13 mouse cellular contexts compared by ENCODE assay signal in genomic region chr12:117657766-117658165, GRCm38 (mm10).
DNase-seq lines count a peak whose midpoint lies in the region; ATAC-seq and TF ChIP-seq lines count a peak whose summit lies in the region.
"Had no signal": no experiment of that assay in that cellular context is flagged by ENCODE, and none has a peak within 500 bp of the region (broad histone marks: within the 10 kb centered on the region; RNA-seq: fewer than 3 reads in every experiment).

No protein-coding gene starts in this region.

- intact Hi-C loops in heart, postnatal 25 days (cut with DNase I) = loop anchor here (5.0 kb wide), 2 partner anchors 40 to 65 kb away; no protein-coding TSS in a partner anchor

- H3K9ac ChIP-seq in forebrain, embryonic 16.5 days (replicated peaks; ENCODE audit: low read depth, low read length) = no peak overlapping the region
- H3K9ac ChIP-seq: midbrain, embryonic 13.5 days had no signal

- H3K27me3 ChIP-seq in forebrain, embryonic 16.5 days (replicated peaks; ENCODE audit: control insufficient read depth, insufficient read depth, low read length) = no peaks in the 10 kb centered on the region
- H3K27me3 ChIP-seq: midbrain, embryonic 13.5 days had no signal

- DNase-seq in layer of hippocampus, adult 2 months (ENCODE audit: low spot score in 2 of 2) = no peak
- DNase-seq in layer of hippocampus, postnatal 36 days = no peak
- peak; percentile 79 for DNase-seq in heart, adult 8-10 months (ENCODE audit: low spot score)
- peak; percentile 14 for DNase-seq in heart, postnatal 25 days (ENCODE audit: low spot score)
- DNase-seq in spleen, postnatal 4 days (ENCODE audit: low spot score in 2 of 2) = no peak
- DNase-seq: adrenal gland, postnatal 14 days; cerebellum, postnatal 36 days; gastrocnemius, postnatal 36 days had no signal

- H3K9me3 ChIP-seq in forebrain, embryonic 16.5 days (ENCODE audit: control insufficient read depth, low read length) = no peaks in the 10 kb centered on the region
- H3K9me3 ChIP-seq: midbrain, embryonic 13.5 days had no signal

- peak overlapping the region; percentile 40 for H3K4me3 ChIP-seq in layer of hippocampus, adult 2 months
- no peak overlapping the region for H3K4me3 ChIP-seq in cortical plate, adult 2 months (ENCODE audit: insufficient read depth, low read length)
- no peak overlapping the region for H3K4me3 ChIP-seq in forebrain, embryonic 16.5 days (replicated peaks; ENCODE audit: low read length)
- H3K4me3 ChIP-seq: midbrain, embryonic 13.5 days had no signal

- TF ChIP-seq CTCF in layer of hippocampus, adult 2 months (conservative IDR thresholded peaks at IDR 0.05) = no peak
- no peak for TF ChIP-seq CTCF in cortical plate, adult 2 months (IDR thresholded peaks at IDR 0.05; ENCODE audit: extremely low read depth, insufficient read depth, low read length)

- TF ChIP-seq POLR2A in cortical plate, adult 2 months (IDR thresholded peaks at IDR 0.05; ENCODE audit: extremely low read depth, insufficient read depth, low read length) = no peak

- ATAC-seq in forebrain, embryonic 16.5 days = no peak
- ATAC-seq: forebrain, embryonic 14.5 days; hindbrain, postnatal 0 days; midbrain, embryonic 13.5 days had no signal

- peaks cover 5% of the 10 kb centered on the region for H3K4me1 ChIP-seq in cortical plate, adult 2 months (ENCODE audit: control insufficient read depth, insufficient read depth, low read length)
- no peaks in the 10 kb centered on the region for H3K4me1 ChIP-seq in forebrain, embryonic 16.5 days (replicated peaks; ENCODE audit: control insufficient read depth, insufficient read depth, low read length)

- H3K4me2 ChIP-seq in forebrain, embryonic 16.5 days (ENCODE audit: low read length) = no peak overlapping the region
- H3K4me2 ChIP-seq: midbrain, embryonic 13.5 days had no signal

- no peaks in the 10 kb centered on the region for H3K36me3 ChIP-seq in forebrain, embryonic 16.5 days (ENCODE audit: control insufficient read depth, insufficient read depth)
- H3K36me3 ChIP-seq: midbrain, embryonic 13.5 days had no signal

- H3K27ac ChIP-seq in layer of hippocampus, adult 2 months = peak overlapping the region; percentile 83
- H3K27ac ChIP-seq in cortical plate, adult 2 months (ENCODE audit: insufficient read depth, low read length) = peak overlapping the region; percentile 13
- H3K27ac ChIP-seq in forebrain, embryonic 16.5 days (ENCODE audit: low read length) = no peak overlapping the region
- H3K27ac ChIP-seq: hindbrain, postnatal 0 days; midbrain, embryonic 13.5 days had no signal

- WGBS in forebrain, embryonic 16.5 days = 90% methylated on average over 5 of the region's 5 CpGs

Comparison
In these comparisons a context has a peak if more than half of its experiments do, and no peak if none do; other contexts are left out.
1. DNase-seq: peak in heart, adult 8-10 months (single experiment) and heart, postnatal 25 days (single experiment); none in layer of hippocampus, adult 2 months (0 of 2), layer of hippocampus, postnatal 36 days (0 of 2) and spleen, postnatal 4 days (0 of 2).